Mouse (Mus musculus) olfactory bulb, adult 2 months (tissue): ENCODE results near the gene Lst1. TPM values are rescaled to one million over a fixed set of nuclear protein-coding genes. Genes with fewer than 3 reads are reported as not detected.

Experiments used
- H3K27ac ChIP-seq: fragments of 200-500 bp; 2 replicates; pipeline ENCODE4 v1.5.1; 2012; ENCODE audit warnings: low read depth, low read length; ENCODE audit not compliant: insufficient read depth
- H3K4me1 ChIP-seq: fragments of 200-500 bp; 2 replicates; pipeline ENCODE4 v1.6.1; 2012; ENCODE audit warnings: low read length; ENCODE audit not compliant: control insufficient read depth, insufficient read depth
- H3K4me3 ChIP-seq: fragments of 200-500 bp; 2 replicates; pipeline ENCODE4 v1.5.1; 2012; ENCODE audit warnings: mild to moderate bottlenecking, low read depth, low read length, moderate library complexity; ENCODE audit not compliant: insufficient read depth
- CTCF ChIP-seq: fragments of 200-500 bp; IDR thresholded peaks from 2 replicates; pipeline ENCODE4 v1.5.1; 2012; ENCODE audit warnings: low read depth, mild to moderate bottlenecking, low read length, moderate library complexity; ENCODE audit not compliant: insufficient read depth
- POLR2A ChIP-seq: fragments of 200-500 bp; IDR thresholded peaks from 2 replicates; pipeline ENCODE4 v1.6.1; 2012; ENCODE audit warnings: mild to moderate bottlenecking, low read depth, low read length, moderate library complexity; ENCODE audit not compliant: insufficient read depth
- WGBS: fragments of 180-500 bp; shearing (Covaris S2); methylation state at CpG from one replicate; pipeline ENCODE4 v1.1.7; 2018; 5-methylcytosine and 5-hydroxymethylcytosine counted together
- polyA plus RNA-seq: library from polyadenylated mRNA; stranded (reverse); fragments of >200 nt; gene quantifications from 2 replicates; pipeline ENCODE4 v1.2.4, GENCODE M21; 2012; ENCODE audit warnings: low replicate concordance; ENCODE audit not compliant: missing spikeins, insufficient read depth, insufficient read length

The Lst1 gene
- polyA plus RNA-seq, 1 experiment = not detected

- Histone ChIP-seq H3K27ac (no peak overlapping the region), H3K4me3 (no peak overlapping the region), H3K4me1 (peaks cover 22% of the 10 kb centered on the region)
- 89% methylated on average over 5 of the region's 5 CpGs for WGBS
- no peak for TF ChIP-seq CTCF
- TF ChIP-seq POLR2A = no peak
Observed at GRCm38 (mm10) chr17:35232659-35233058, 44.4 kb upstream of the Lst1 start.

DNA sequence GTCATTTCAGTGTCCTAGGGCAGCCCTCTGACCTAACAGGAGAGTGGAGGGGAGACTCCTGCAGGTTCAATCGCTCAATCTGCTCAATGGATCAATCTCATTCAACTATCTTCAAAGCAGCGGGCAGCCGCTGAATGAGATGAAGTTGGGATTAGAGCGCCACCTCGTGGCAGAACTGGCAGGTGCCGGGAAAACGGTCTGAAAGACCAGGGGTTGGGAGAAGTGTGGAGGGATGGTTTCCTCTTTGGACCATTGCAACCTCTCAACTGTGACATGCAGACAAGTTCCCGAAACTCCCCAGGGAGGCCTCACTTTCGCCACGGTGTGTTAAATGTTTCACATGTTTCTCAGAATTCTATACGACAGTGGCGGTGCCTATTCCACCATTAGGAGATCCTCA, 43.8 kb upstream of the Lst1 start:
- 13% methylated on average over 12 of the region's 12 CpGs for WGBS
- H3K4me1 ChIP-seq = peaks cover 17% of the 10 kb centered on the region
- TF ChIP-seq POLR2A (no peak), CTCF (peak; percentile 86)
- peak overlapping the region; percentile 14; the same call in 1 of the 2 replicates for H3K4me3 ChIP-seq
- H3K27ac ChIP-seq = no peak overlapping the region

DNA sequence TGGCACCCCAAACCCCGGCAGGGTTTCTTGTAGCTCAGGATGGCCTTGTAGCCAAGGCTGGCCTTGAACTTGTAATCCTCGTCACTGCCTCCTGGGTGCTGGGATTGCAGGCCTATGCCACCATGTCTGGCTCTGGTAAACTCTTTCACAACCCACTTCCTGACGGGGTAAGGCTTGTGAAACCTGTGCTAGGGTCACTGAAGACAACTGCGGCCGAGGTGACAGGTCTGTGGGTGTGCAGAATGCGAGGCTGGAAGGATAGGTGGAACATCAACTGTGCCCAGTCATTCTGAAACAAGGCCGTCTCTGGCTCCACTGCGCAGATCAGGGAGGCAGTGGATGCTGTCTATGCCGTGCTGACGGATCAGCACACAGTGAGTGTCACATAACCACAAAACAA, 42.8 kb upstream of the Lst1 start:
- TF ChIP-seq CTCF (no peak), POLR2A (no peak)
- Histone ChIP-seq H3K27ac (no peak overlapping the region), H3K4me3 (no peak overlapping the region), H3K4me1 (peaks cover 16% of the 10 kb centered on the region)
- WGBS = 92% methylated on average over 10 of the region's 10 CpGs

GRCm38 (mm10) chr17:35226561-35227046, 38.4 kb upstream of the Lst1 start:
- H3K4me1 ChIP-seq = peaks cover 4% of the 10 kb centered on the region; the same call in 1 of the 2 replicates
- TF ChIP-seq POLR2A (no peak), CTCF (no peak)
- no peak overlapping the region for H3K4me3 ChIP-seq
- WGBS = 81% methylated on average over 14 of the region's 14 CpGs
- no peak overlapping the region for H3K27ac ChIP-seq

DNA sequence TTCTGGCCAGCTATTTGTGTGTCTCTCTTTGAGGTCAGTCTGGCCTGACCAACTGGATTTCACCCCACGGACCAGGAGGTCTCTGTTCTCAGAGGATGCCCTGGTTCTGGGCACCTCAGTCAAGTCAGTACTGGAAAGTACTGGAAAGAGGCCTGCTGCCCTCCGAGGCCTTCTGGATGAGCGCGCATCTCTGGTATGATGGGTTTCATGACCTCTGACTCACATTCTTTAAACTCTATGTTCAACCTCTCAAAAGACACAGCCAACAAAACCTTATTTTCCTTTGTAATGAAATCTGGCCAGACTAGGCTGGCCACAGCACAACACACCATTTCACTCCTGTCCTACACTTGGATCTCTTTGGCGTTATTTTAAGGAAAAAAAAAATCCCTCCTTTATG, 37.2 kb upstream of the Lst1 start:
- no peak overlapping the region for H3K4me3 ChIP-seq
- no peak overlapping the region for H3K27ac ChIP-seq
- H3K4me1 ChIP-seq = peaks cover 5% of the 10 kb centered on the region
- 92% methylated on average over 5 of the region's 5 CpGs for WGBS
- TF ChIP-seq CTCF (no peak), POLR2A (no peak)

- H3K4me3 ChIP-seq = no peak overlapping the region
- TF ChIP-seq POLR2A = no peak
- TF ChIP-seq CTCF = no peak
- WGBS = 95% methylated on average over 4 of the region's 4 CpGs
Observed at GRCm38 (mm10) chr17:35224641-35225040, 36.4 kb upstream of the Lst1 start.

DNA sequence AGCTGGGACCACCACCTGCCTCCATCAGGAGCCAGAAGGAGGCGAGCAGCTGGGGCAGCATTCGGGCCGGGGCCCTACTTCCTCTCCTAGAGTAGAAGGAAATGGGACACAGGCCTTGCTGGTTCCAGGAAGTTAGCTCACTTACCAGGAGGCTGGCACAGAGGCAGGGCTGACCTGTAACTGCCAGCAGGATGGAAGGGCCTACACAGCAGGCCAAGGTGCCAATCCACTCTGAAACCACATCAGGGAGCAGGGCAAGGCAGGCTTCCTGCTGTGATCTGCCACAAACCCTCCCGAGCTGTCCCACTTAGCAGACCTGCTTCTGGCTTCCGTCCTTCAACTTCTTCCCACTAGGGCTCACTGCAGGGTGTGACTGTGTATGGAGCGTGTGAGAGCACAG, 34.1 kb upstream of the Lst1 start:
- H3K27ac ChIP-seq = no peak overlapping the region
- peaks cover 16% of the 10 kb centered on the region for H3K4me1 ChIP-seq
- 74% methylated on average over 6 of the region's 6 CpGs for WGBS
- TF ChIP-seq CTCF (no peak), POLR2A (no peak)
- H3K4me3 ChIP-seq = no peak overlapping the region

More at GRCm38 (mm10) chr17:35224641-35225040, 36.4 kb upstream of the Lst1 start:
- Histone ChIP-seq H3K27ac (no peak overlapping the region), H3K4me1 (peaks cover 13% of the 10 kb centered on the region)

DNA sequence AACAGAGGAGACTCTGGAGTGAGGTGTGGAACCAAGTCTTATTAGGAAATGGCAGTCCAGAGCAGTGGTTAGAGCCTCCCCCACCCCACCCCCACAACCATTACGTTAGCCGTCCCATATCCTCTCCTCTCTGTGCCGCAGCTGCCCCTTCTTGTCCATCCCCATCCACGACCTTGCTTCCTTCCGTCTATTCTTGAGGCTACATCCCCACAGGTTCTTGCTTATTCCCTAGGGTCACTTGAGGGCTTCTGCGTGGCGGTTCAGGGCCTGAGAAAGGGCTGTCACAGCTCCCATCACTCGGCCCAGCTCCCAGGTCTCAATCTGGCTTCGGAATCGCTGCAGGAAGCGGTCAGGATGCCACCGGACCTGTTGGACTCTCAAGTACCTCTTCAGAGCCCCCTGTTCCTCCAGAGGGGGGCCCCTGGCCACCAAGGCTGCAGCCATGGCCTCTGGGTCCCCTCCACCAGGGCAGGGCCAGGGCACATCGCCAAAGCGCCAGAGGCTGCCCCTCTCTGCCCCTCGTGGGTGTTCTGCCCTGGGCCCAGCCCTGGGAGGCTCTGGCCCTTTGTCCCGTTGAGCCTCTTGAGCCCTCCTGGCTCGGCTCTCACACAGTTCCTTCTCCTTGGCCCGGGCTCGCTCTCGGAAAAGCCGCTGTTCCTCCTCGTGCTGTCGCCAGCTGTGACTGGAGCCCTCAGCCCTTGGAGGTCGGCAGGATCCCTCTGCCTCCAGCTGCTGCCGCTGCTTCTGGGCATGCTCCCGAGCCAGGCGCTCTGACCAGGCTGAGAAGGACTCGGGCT, 32.1 kb upstream of the Lst1 start, which contains the start of gene Gm16181:
Gene Gm16181 (plus strand): TSS at position 679 of the 797 bp plus-strand sequence.
- H3K4me3 ChIP-seq = no peak within 1 kb of the TSS
- H3K27ac ChIP-seq = peak within 1 kb of the TSS; percentile 37; the same call in 1 of the 2 replicates
- no peak for TF ChIP-seq CTCF
- TF ChIP-seq POLR2A = no peak
- 78% methylated on average over 28 of the region's 28 CpGs for WGBS
- H3K4me1 ChIP-seq = peaks cover 16% of the 10 kb centered on the region

GRCm38 (mm10) chr17:35219601-35220041, 31.4 kb upstream of the Lst1 start:
- Histone ChIP-seq H3K27ac (peak overlapping the region; percentile 37; the same call in 1 of the 2 replicates), H3K4me3 (no peak overlapping the region), H3K4me1 (peaks cover 16% of the 10 kb centered on the region)
- WGBS = 59% methylated on average over 6 of the region's 6 CpGs
- no peak for TF ChIP-seq CTCF
- no peak for TF ChIP-seq POLR2A
